Mouse (Mus musculus) embryonic facial prominence, embryonic 15.5 days (tissue): ENCODE results near the gene Ttc23. TPM values are rescaled to one million over a fixed set of nuclear protein-coding genes. Genes with fewer than 3 reads are reported as not detected.

Source experiments
- ATAC-seq: fragments of 200-750 bp; cut with Nextera tagmentation; 2 replicates; pipeline ENCODE4 v1.8.0; 2017; ENCODE audit warnings: low read depth, moderate TSS enrichment; ENCODE audit not compliant: insufficient number of reproducible peaks, low FRiP score, low TSS enrichment
- H3K27ac ChIP-seq: fragments of 300-500 bp; sonication (generic); replicated peaks from 2 replicates; pipeline ENCODE4 v1.5.1; 2015; ENCODE audit warnings: mild to moderate bottlenecking, inconsistent platforms
- H3K27me3 ChIP-seq: fragments of 300-500 bp; sonication (generic); 2 replicates; pipeline ENCODE4 v1.6.1; 2015; ENCODE audit warnings: inconsistent platforms
- H3K36me3 ChIP-seq: fragments of 300-500 bp; sonication (generic); 2 replicates; pipeline ENCODE4 v1.6.1; 2015; ENCODE audit warnings: mild to moderate bottlenecking, inconsistent platforms
- H3K4me1 ChIP-seq: fragments of 300-500 bp; sonication (generic); 2 replicates; pipeline ENCODE4 v1.6.1; 2015; ENCODE audit warnings: inconsistent platforms
- H3K4me2 ChIP-seq: fragments of 300-500 bp; sonication (generic); replicated peaks from 2 replicates; pipeline ENCODE4 v1.6.1; 2015; ENCODE audit warnings: mild to moderate bottlenecking, inconsistent platforms
- H3K4me3 ChIP-seq: fragments of 300-500 bp; sonication (generic); replicated peaks from 2 replicates; pipeline ENCODE4 v1.5.1; 2015; ENCODE audit warnings: mild to moderate bottlenecking, inconsistent platforms
- H3K9ac ChIP-seq: fragments of 300-500 bp; sonication (generic); 2 replicates; pipeline ENCODE4 v1.6.1; 2015; ENCODE audit warnings: inconsistent platforms
- H3K9me3 ChIP-seq: fragments of 300-500 bp; sonication (generic); replicated peaks from 2 replicates; pipeline ENCODE4 v1.6.1; 2016; ENCODE audit warnings: inconsistent platforms
- WGBS: fragments of 180-500 bp; shearing (Covaris S2); methylation state at CpG from one replicate; pipeline ENCODE4 v1.1.7; 2015; 5-methylcytosine and 5-hydroxymethylcytosine counted together
- microRNA-seq: library from miRNA; unstranded; fragments of <30 nt; microRNA quantifications from one replicate; pipeline ENCODE4, GENCODE M21; 2016; ENCODE audit warnings: borderline number of aligned reads
- polyA plus RNA-seq: library from polyadenylated mRNA; unstranded; fragments of >200 nt; fragmentation: Nextera tagmentation; extraction: Ambion mirVana; gene quantifications from 2 replicates; pipeline ENCODE4 v1.2.1, GENCODE M21; 2015

Gene Ttc23
- polyA plus RNA-seq, 1 experiment from 2014 or later: 29.8 TPM

- Histone ChIP-seq H3K9ac (no peak overlapping the region), H3K36me3 (no peaks in the 10 kb centered on the region), H3K27me3 (peaks cover 5% of the 10 kb centered on the region; the same call in 1 of the 2 replicates), H3K4me1 (peaks cover 12% of the 10 kb centered on the region), H3K4me3 (peak overlapping the region; percentile 45), H3K4me2 (peak overlapping the region; percentile 81), H3K27ac (no peak overlapping the region), H3K9me3 (no peaks in the 10 kb centered on the region)
- 8% methylated on average over 12 of the region's 13 CpGs for WGBS
- ATAC-seq: no peak
Observed at GRCm38 (mm10) chr7:67803857-67804215, 156.6 kb downstream of the Ttc23 start.

Small RNA genes lying within 50 kb of the gene (microRNA-seq; reads per million reads assigned to microRNA genes)
- gene Gm23844: not detected

Other genes with a start within 250 kb of the Ttc23 start
- 20.6 and 22.4 TPM in 2 replicates for gene Lrrc28, start 2.1 kb upstream of the Ttc23 start, polyA plus RNA-seq
- 1.1 and 1.9 TPM in 2 replicates for gene Synm, start 112.3 kb downstream of the Ttc23 start, polyA plus RNA-seq